Mouse (Mus musculus) testis, adult 2 months (tissue): ENCODE measurements around the gene Olfr1419. TPM values are rescaled to one million over a fixed set of nuclear protein-coding genes. Genes with fewer than 3 reads are reported as not detected.

Experiments used
- H3K27ac ChIP-seq: fragments of 200-500 bp; 2 replicates; pipeline ENCODE4 v1.5.1; 2012; ENCODE audit warnings: low read depth, low read length; ENCODE audit not compliant: control insufficient read depth, insufficient read depth
- H3K27me3 ChIP-seq: fragments of 200-500 bp; 2 replicates; pipeline ENCODE4 v1.6.1; 2012; ENCODE audit warnings: mild to moderate bottlenecking, low read length, moderate library complexity; ENCODE audit not compliant: control insufficient read depth, insufficient read depth
- H3K36me3 ChIP-seq: fragments of 200-500 bp; 2 replicates; pipeline ENCODE4 v1.6.1; 2012; ENCODE audit warnings: mild to moderate bottlenecking, low read length; ENCODE audit not compliant: control insufficient read depth, insufficient read depth
- H3K4me1 ChIP-seq: fragments of 200-500 bp; 2 replicates; pipeline ENCODE4 v1.6.1; 2012; ENCODE audit warnings: low read length; ENCODE audit not compliant: control insufficient read depth, insufficient read depth
- H3K4me3 ChIP-seq: fragments of 200-500 bp; 2 replicates; pipeline ENCODE4 v1.5.1; 2012; ENCODE audit warnings: low read depth, mild to moderate bottlenecking, low read length, moderate library complexity, mixed read lengths; ENCODE audit not compliant: control insufficient read depth
- CTCF ChIP-seq: fragments of 200-500 bp; IDR thresholded peaks from 2 replicates; pipeline ENCODE4 v1.5.1; 2012; ENCODE audit warnings: low read depth, mild to moderate bottlenecking, inconsistent platforms, low read length, moderate library complexity; ENCODE audit not compliant: control insufficient read depth, insufficient read depth, insufficient replicate concordance
- POLR2A ChIP-seq: fragments of 200-500 bp; IDR thresholded peaks from 2 replicates; pipeline ENCODE4 v1.6.1; 2012; ENCODE audit warnings: low read depth, mild to moderate bottlenecking, inconsistent platforms, low read length, moderate library complexity; ENCODE audit not compliant: control insufficient read depth
- polyA plus RNA-seq: library from polyadenylated mRNA; depleted of rRNA; stranded (reverse); fragments of >200 nt; gene quantifications from 2 replicates; pipeline ENCODE4 v1.2.3, GENCODE M21; 2012; rRNA removed

Gene Olfr1419
- polyA plus RNA-seq, 1 experiment: 0.05 TPM

DNA sequence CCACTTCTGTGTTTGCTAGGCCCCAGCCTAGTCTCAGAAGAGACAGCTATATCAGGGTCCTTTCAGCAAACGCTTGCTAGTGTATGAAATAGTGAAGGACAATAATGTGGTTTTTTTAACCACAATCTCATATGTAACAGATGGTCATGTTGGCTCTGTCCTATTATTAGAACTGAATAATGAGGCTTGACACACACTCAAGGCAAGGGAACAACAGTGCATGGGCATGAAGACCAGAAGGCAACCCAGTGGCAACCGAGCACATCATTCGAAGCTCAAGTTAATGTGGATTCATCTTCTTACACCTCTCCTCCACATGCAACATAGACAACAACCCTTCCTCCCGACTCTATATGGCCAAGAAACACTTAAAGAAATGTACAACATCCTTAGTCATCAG is 28.6 kb downstream of the Olfr1419 start:
- TF ChIP-seq POLR2A: no peak
- no peaks in the 10 kb centered on the region for H3K27me3 ChIP-seq
- H3K4me3 ChIP-seq: no peak overlapping the region
- no peaks in the 10 kb centered on the region for H3K36me3 ChIP-seq
- H3K27ac ChIP-seq: no peak overlapping the region
- H3K4me1 ChIP-seq: no peaks in the 10 kb centered on the region

DNA sequence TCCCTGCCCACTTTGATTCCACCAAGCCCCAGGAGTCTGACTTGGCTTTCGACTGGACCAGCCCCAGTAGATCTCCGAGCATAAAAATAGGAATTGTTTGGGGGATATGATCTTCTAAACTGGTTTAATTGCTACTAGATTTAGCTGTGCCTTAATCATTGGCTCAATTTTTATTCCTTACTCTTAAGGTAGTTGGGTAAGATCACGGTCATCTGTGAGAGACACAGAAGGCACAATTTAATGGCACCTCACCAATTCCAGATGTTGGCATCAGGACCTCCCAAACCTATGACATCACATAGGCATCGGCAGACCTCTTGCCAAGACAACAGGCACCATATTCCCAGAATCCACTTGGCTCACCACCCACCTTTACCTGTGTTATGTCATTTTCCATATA is 35.8 kb downstream of the Olfr1419 start, which contains the start of gene Olfr1417:
TSS of gene Olfr1417 (minus strand) at position 101 of the 400 bp plus-strand sequence.
- H3K4me1 ChIP-seq: no peaks in the 10 kb centered on the region
- no peaks in the 10 kb centered on the region for H3K27me3 ChIP-seq
- no peaks in the 10 kb centered on the region for H3K36me3 ChIP-seq
- H3K27ac ChIP-seq: no peak within 1 kb of the TSS
- no peak within 1 kb of the TSS for H3K4me3 ChIP-seq
- TF ChIP-seq CTCF (no peak), POLR2A (no peak)

DNA sequence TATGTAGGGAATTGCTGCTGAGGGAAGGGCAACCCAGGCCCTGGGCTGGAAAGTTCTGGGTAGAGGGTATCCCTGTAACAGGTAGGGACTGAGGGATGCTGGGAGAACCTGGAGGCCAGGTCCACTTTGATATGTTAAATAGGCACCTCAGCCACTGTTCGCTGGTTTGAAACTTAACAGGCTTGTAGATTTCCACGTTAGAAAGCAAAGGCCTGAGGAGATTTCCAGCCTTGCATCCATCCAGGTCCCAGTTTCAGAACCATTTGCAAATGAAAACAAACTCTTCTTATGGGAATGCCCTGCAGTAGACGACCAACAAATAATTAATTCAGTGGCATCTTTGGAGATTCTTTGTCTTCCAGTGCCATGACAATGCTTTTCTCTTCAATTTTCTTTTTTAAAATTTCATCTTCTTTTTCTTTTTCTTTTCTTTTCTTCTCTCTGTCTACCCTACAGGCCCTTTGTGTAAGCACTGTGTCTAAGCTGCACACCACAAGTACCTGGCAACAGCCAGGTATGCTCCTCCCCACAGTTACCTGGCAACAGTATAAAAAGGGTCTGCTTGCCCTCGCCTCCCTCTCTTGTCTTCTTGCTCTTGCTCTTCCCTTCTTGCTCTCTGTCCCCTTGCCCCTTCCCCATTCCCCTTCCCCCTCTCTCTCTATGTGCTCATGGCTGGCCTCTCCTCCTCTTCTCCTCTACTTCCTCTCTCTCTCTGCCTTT is 51.4 kb downstream of the Olfr1419 start:
- H3K36me3 ChIP-seq: no peaks in the 10 kb centered on the region
- no peak overlapping the region for H3K4me3 ChIP-seq
- H3K27ac ChIP-seq: no peak overlapping the region
- TF ChIP-seq CTCF: no peak
- no peak for TF ChIP-seq POLR2A
- peaks cover 5% of the 10 kb centered on the region for H3K4me1 ChIP-seq
- peaks cover 2% of the 10 kb centered on the region; the same call in 1 of the 2 replicates for H3K27me3 ChIP-seq

DNA sequence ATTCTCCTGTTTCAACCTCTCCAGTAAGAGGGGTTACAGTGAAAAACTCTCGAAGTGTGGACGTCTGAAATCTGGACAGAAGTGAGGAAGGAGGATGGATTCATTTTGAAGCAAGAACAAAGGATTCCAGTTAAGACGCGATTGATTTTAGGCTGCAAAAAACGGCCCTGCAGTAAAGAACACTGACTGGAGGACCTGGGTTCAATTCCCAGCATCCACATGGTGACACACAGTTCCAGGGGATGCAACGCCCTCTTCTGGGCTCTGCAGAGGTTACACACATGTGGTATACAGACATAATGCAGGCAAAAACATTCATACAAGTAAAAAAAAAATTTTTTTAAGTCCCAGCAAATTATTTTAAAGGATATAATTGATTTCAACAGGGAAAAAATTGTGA is 54.7 kb downstream of the Olfr1419 start:
- no peak overlapping the region for H3K27ac ChIP-seq
- H3K36me3 ChIP-seq: no peaks in the 10 kb centered on the region
- peaks cover 5% of the 10 kb centered on the region for H3K4me1 ChIP-seq
- H3K27me3 ChIP-seq: peaks cover 2% of the 10 kb centered on the region; the same call in 1 of the 2 replicates
- TF ChIP-seq CTCF (no peak), POLR2A (no peak)
- H3K4me3 ChIP-seq: no peak overlapping the region

DNA sequence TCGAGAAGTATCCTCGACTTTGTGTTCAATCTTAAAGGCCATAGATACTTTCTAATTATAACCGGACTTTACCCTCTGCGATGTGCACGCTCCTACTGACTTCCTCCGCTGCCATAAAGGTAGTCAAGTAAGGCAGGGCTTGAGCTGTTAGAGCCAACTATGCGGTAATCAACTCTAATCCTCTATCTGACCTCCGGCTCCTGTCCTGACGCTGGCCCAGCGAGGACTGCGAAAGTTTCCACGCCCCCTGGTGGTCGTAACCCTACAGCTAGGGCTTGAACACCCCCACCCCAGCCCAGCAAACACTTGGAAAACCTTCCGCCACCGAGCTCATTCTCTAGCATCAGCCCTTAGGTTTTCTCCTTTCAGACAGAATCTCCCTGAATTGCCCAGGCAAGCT is 55.1 kb downstream of the Olfr1419 start:
- Histone ChIP-seq H3K27ac (no peak overlapping the region), H3K4me3 (no peak overlapping the region; the same call in none of the 2 replicates), H3K27me3 (peaks cover 2% of the 10 kb centered on the region; the same call in 1 of the 2 replicates), H3K36me3 (no peaks in the 10 kb centered on the region), H3K4me1 (peaks cover 5% of the 10 kb centered on the region)
- no peak for TF ChIP-seq POLR2A
- peak; percentile 50; the same call in 1 of the 2 replicates for TF ChIP-seq CTCF

DNA sequence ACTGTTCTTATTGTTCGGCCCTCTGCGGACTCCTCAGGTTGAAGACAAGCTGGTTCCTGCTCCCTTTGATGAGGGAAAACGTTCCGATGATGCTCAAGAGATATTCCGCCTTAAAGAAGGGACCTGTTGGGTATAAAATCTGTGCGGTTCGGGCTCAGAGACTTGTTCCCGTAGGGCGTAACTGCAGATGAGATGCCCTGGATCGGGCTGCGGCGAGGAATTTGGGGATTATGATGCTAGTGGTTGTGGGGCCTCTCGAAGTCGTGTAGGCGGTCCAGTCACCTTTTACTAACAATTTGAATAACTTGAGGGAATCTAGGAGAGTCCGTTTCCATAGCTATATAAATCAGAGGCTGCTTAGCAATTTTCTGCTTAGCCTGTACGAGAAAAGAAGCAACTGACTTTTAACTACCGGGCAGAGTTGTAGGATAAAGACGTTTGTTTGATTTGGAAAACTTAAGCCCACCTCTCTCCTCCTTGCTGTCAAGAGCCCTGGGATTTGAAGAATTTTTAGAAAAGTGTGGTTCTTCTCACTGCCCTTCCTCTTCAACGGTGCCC is 55.7 kb downstream of the Olfr1419 start, which contains the start of gene Stx3:
TSS of gene Stx3 (minus strand) at position 261 of the 558 bp plus-strand sequence.
- H3K4me1 ChIP-seq: peaks cover 5% of the 10 kb centered on the region
- TF ChIP-seq CTCF (no peak), POLR2A (no peak)
- H3K27me3 ChIP-seq: peaks cover 2% of the 10 kb centered on the region; the same call in 1 of the 2 replicates
- no peak within 1 kb of the TSS for H3K27ac ChIP-seq
- H3K36me3 ChIP-seq: no peaks in the 10 kb centered on the region
- H3K4me3 ChIP-seq: peak within 1 kb of the TSS; percentile 54

Other genes with a start within 250 kb of the Olfr1419 start
- not detected in 2 replicates for gene Ms4a3, start 234.3 kb downstream of the Olfr1419 start, polyA plus RNA-seq
- not detected in 2 replicates for gene Oosp2, start 214.5 kb downstream of the Olfr1419 start, polyA plus RNA-seq
- gene Oosp1, start 184.0 kb downstream of the Olfr1419 start, polyA plus RNA-seq: not detected in 2 replicates
- not detected in 2 replicates for gene Oosp3, start 178.1 kb downstream of the Olfr1419 start, polyA plus RNA-seq
- gene Gif, start 127.6 kb downstream of the Olfr1419 start, polyA plus RNA-seq: 0.82 and 0.90 TPM in 2 replicates
- gene Mrpl16, start 104.7 kb downstream of the Olfr1419 start, polyA plus RNA-seq: 19.5 and 20.4 TPM in 2 replicates
- gene Stx3, start 55.7 kb downstream of the Olfr1419 start, polyA plus RNA-seq: 0.61 and 0.87 TPM in 2 replicates
- not detected in 2 replicates for gene Olfr1417, start 35.9 kb downstream of the Olfr1419 start, polyA plus RNA-seq
- gene Olfr1418, start 14.0 kb downstream of the Olfr1419 start, polyA plus RNA-seq: not detected in 2 replicates
- not detected in 2 replicates for gene Olfr1420, start 11.5 kb upstream of the Olfr1419 start, polyA plus RNA-seq
- 6.6 and 8.2 TPM in 2 replicates for gene Patl1, start 37.3 kb upstream of the Olfr1419 start, polyA plus RNA-seq
- gene Osbp, start 90.8 kb upstream of the Olfr1419 start, polyA plus RNA-seq: 23.0 and 24.4 TPM in 2 replicates
- gene Olfr1423, start 166.2 kb upstream of the Olfr1419 start, polyA plus RNA-seq: not detected in 2 replicates
- gene Olfr1424, start 187.6 kb upstream of the Olfr1419 start, polyA plus RNA-seq: 0.12 TPM in 1 of 2 replicates, not detected in the other
- not detected in 2 replicates for gene Olfr1425, start 202.6 kb upstream of the Olfr1419 start, polyA plus RNA-seq
- gene Olfr1426, start 216.9 kb upstream of the Olfr1419 start, polyA plus RNA-seq: not detected in 2 replicates
- gene Olfr1427, start 228.2 kb upstream of the Olfr1419 start, polyA plus RNA-seq: not detected in 2 replicates
- 0.09 TPM in 1 of 2 replicates, not detected in the other for gene Olfr1428, start 240.8 kb upstream of the Olfr1419 start, polyA plus RNA-seq
- 0.10 and 0.16 TPM in 2 replicates for gene Olfr76, start 248.1 kb upstream of the Olfr1419 start, polyA plus RNA-seq